Mouse (Mus musculus) mammary gland, adult 2 months (tissue): ENCODE data around the gene Dennd2a. TPM values are rescaled to one million over a fixed set of nuclear protein-coding genes. Genes with fewer than 3 reads are reported as not detected.

Source experiments
- polyA plus RNA-seq: library from polyadenylated mRNA; depleted of rRNA; stranded (reverse); fragments of >200 nt; gene quantifications from 2 replicates; pipeline ENCODE4 v1.2.3, GENCODE M21; 2012; ENCODE audit warnings: low replicate concordance; rRNA removed

The Dennd2a gene
- polyA plus RNA-seq, result 16.9 and 20.3 TPM in 2 replicates

DNA sequence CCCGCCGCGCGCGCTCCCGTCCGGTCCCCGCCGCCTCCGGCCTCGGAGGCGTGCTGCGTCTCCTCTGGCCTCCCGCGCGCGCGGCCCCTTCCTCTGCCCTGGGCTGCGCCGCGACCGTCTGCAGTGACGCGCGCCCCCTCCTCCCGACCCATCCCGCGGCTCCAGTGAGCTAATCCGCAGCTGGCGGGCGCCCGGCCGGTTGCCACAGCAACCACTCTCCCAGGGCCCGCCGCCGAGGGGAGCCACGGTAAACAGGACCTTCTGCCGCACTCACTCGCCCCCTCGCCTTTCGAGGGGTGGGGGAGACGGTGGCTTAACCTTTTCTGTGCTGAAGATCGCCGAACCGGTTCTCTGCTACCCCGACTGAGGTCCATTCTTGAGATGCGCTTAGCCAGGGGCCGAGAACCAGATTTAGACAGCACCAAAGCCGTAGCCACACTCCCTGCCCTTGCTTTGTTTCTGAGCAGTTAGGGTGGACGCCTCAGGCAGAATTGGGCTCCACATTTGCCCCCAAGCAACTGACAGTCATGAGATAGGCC, at the start of gene Dennd2a:
Gene Dennd2a (minus strand): TSS at position 145 of the 539 bp plus-strand sequence.

GRCm38 (mm10) chr6:39592401-39593214, 34.9 kb upstream of the Dennd2a start, which contains the start of gene Ndufb2:
TSS of gene Ndufb2 (plus strand) at chr6:39592574.

DNA sequence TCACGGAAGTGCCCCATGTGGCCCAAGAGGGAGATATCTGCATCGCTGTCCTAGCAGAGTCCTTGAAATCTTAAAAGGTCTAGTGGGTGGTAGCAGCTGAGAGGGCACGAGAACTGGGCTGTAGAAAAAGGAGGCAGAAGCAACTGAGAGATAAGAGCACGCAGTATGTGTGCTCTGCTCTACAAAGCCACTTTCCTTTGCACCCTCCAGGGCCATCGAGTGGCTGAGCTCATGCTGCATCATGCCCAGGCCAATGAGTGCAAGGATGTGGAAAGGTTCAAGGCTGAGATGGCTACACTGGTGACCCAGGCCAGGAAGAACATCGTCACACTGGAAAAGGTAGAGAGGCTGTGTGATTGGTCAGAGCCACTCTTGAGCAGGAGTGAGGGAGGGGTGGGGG, 27.9 kb upstream of the Dennd2a start, which contains the start of gene Gm42420:
Gene Gm42420 (plus strand): TSS at position 237 of the 400 bp plus-strand sequence.

DNA sequence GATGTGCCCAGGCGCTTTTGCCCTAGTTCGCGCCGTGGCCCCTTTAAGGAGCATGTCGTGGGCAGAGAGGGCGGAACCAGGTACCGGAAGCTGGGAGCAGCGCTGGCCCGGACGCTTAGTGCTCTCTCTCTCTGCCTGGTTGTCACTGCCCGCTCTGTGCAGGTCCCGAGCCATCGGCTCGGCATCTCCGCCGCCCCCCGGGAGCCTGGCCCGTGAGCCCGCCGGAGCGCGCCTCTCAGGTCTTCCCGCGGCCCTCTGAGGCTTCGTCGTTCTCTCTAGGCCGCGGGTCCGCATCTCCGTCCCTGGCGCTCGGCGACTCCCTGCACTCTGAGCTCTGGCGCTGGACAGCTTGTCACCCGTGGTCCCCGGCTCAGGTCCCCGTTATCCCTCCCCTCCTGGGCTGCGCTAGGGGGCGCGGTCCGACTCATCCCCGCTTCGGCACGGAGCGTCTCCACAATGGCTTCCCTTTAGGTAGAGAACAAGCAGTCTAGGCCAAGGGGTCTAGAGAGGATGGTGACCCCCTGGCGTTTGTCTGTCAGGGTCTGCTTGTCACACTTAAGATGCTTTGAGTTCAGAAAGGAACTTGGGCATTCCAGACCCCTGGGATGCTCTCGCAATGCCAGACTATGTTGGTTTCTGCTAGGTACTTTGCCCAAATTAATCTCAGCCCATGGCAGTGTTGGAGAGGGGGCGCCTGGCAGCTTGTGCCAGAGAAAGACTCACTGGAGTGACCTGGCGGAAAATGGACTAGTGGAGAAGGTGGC, 16.3 kb upstream of the Dennd2a start, which contains the start of gene Adck2:
Gene Adck2 (plus strand): TSS at position 83 of the 764 bp plus-strand sequence.

DNA sequence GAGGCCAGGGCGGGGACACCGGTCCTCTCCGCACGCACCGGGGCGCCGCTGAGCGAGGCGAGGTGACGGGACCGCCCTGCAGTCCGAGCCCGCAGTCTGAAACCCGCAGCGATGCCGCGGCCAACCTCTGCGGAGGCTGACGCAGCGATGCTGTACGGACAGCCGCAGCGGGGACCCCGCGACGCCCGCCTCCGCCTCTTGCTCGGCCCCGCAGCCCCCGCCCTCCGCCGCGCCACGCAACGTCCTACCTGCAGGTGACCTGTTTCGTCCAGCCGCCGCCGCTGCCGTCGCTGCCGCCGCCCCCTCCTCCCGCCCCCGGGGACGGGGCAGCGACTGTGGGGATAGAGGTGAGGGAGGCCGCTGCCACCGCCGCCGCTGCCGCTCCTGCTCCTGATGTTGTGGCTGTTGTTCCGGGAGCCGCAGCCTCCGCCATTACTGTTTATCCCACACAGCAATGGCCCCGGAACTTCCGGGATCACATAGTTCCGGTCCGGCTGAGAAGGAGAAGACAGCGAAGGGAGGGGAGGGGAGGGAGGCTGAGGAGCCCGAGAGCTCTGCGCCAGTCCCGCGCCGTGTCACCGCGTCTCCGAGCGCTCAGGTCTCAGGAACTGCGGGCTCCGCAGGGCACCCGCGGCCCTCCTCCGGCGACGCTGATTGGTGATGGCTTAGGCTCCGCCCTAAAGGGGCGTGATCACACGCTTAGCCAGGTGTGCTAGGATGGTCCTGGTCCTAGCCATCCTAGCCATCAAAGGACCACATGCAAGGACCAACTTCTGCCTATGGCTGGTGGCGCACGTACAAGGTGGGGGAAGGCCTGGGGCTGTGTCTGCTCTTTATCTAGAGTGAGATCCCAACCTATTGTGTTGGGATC, 137.6 kb downstream of the Dennd2a start, which contains the start of gene Mkrn1:
Gene Mkrn1 (minus strand): TSS at position 612 of the 871 bp plus-strand sequence.

Other genes starting within 250 kb of the Dennd2a start
- 15.8 and 18.4 TPM in 2 replicates for gene Slc37a3, start 180.2 kb downstream of the Dennd2a start, polyA plus RNA-seq
- gene Rab19, start 176.7 kb downstream of the Dennd2a start, polyA plus RNA-seq, result 2.3 and 2.8 TPM in 2 replicates
- 23.1 and 24.1 TPM in 2 replicates for gene Mkrn1, start 137.4 kb downstream of the Dennd2a start, polyA plus RNA-seq
- 14.7 and 17.3 TPM in 2 replicates for gene Adck2, start 16.0 kb upstream of the Dennd2a start, polyA plus RNA-seq
- gene Gm42420, start 27.9 kb upstream of the Dennd2a start, polyA plus RNA-seq, result 0.46 TPM in 1 of 2 replicates, not detected in the other
- 474 and 754 TPM in 2 replicates for gene Ndufb2, start 34.7 kb upstream of the Dennd2a start, polyA plus RNA-seq
- 5.6 and 11.9 TPM in 2 replicates for gene Braf, start 167.6 kb upstream of the Dennd2a start, polyA plus RNA-seq